Mouse (Mus musculus): ENCODE data around the gene Gm3727.
"Not testable (repeated sequence)": the region's sequence is repeated elsewhere in the genome, so short reads cannot be mapped to it uniquely, and the experiment has no call there.

Gene Gm3727

GRCm38 (mm10) chr14:7264614-7265013, at the start of gene Gm3727:
Gene Gm3727, minus strand, starts transcription at chr14:7264714.
- ATAC-seq (ENCODE audit: insufficient number of reproducible peaks, low FRiP score, low TSS enrichment) = not testable (repeated sequence)

DNA sequence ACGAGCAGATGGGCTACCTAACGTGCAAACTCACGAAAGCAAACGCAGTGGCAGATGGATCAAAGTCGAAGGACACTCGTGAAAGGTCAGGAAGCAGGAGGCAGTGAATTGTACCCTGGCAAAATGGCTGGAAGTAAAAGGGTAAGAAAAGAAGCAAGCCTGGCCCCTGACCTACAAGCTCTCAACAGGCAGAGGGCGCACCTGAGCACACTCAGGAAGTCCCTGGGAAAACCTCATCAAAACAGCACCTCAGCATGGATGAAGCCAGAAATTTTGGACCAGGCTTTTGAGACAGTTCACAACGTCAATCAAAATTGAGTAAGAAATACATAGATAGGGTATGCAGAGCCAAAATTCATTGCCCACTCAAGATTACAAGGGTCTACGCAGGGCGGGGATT, 21.0 kb downstream of the Gm3727 start:
- not testable (repeated sequence) for ATAC-seq (ENCODE audit: insufficient number of reproducible peaks, low FRiP score, low TSS enrichment)

Measured in cerebellum, adult (tissue).